Mouse (Mus musculus) right cerebral cortex, postnatal 25 days (tissue): Measurements from ENCODE around the gene Cryga.

Experiments used
- DNase-seq: peaks from one replicate; pipeline ENCODE4 v3.0.0; 2022

Cryga gene

DNA sequence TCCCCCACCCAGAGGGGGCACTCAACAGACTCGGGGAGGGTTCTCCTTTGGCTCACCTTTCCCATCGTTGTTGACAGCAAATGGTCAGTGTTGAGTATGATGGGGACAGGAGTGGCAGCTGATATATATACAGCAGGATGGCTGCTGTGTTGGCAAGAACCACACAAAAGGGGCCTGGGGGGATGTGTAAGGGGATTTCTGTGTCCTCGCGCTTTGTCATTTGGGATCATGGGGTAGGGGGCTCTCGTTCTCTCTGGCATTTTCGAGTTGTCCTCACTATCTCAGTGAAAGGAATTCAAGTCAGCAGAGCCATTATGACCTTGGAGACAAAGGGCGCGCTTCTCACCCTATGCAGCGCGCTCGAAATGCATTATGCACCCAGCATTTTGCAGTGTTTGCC, at the start of gene Cryga:
TSS of gene Cryga (minus strand) at position 101 of the 400 bp plus-strand sequence.
- no peak for DNase-seq

GRCm38 (mm10) chr1:65147971-65148370, 44.8 kb upstream of the Cryga start:
- no peak for DNase-seq

- no peak for DNase-seq
Measured at GRCm38 (mm10) chr1:65147326-65147725, 44.2 kb upstream of the Cryga start.

GRCm38 (mm10) chr1:65146601-65147000, 43.4 kb upstream of the Cryga start:
- no peak for DNase-seq

DNA sequence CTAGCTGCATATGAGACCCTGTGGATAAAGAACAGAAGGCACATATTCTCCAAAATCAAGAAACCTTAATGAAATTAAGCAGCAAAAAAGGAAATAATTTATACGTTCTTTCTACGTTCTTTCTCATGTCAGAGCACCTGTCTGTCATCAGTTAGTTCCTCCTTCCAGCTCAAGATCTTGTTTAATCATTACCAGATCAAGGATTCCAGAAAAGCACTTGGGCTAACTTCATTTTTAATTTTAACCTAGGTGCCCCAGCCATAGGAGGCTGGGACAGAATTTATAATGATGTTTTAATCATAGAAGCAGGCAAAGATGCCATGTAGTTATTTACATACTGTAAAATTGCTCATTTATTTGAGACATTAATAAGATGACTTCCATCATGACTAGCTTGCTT, 41.6 kb upstream of the Cryga start:
- no peak for DNase-seq

DNA sequence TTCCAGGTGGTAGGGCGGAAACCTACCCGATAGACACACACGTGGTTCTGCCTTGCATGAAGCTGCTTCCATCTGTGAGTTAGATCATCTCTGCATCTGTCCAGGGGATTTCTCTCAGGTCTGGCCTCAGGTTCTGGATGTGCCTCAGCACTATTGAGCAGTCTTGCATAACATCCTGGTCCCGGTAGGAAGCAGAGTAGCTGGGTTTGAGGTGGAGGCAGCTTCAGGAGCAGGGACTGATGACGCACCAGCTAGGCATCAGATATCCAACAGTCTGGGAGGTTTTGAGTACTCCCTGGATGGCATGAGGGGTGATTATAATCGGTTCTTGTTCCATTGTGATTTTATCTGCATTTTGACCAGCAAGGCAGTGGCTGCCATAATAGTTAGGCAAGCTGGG, 34.4 kb upstream of the Cryga start:
- no peak for DNase-seq

GRCm38 (mm10) chr1:65132833-65133232, 29.7 kb upstream of the Cryga start:
- DNase-seq = no peak

DNA sequence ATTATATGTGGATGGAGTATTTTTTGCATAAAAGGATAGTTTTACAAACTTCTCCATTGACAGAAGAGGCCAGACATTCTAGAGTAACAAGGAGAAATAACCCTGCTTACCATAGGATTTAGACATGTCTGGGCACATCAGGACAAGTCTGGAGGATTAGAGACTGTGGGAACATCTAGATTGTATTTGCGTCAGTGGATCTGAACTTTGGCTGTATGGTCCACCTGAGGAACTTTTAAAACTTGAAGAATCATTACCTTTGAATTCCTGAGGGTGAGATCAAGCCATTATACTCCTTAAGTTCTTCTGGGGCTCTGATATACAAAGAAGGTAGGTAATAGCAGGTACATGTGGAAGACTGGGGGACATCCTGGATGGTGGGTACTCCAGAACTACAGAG, 28.5 kb upstream of the Cryga start:
- no peak for DNase-seq

DNA sequence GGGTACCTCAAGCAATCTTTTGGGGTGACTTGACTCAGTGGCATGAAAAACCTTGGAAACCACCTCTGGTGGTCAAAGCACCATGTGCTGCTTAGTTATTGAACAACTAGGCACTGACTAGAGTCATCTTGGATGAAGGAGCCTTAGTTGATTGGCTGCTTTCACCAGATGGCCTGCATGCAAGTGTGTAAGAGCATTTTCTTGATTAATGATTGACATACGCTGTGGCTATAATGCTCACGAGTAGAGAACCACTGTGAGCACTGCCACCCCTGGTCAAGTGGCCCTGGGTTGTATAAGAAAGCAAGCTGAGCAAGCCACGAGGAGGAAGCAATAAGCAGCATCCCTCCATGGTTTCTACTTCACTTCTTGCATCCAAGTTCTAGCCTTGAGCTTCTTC, 27.1 kb upstream of the Cryga start:
- no peak for DNase-seq

DNA sequence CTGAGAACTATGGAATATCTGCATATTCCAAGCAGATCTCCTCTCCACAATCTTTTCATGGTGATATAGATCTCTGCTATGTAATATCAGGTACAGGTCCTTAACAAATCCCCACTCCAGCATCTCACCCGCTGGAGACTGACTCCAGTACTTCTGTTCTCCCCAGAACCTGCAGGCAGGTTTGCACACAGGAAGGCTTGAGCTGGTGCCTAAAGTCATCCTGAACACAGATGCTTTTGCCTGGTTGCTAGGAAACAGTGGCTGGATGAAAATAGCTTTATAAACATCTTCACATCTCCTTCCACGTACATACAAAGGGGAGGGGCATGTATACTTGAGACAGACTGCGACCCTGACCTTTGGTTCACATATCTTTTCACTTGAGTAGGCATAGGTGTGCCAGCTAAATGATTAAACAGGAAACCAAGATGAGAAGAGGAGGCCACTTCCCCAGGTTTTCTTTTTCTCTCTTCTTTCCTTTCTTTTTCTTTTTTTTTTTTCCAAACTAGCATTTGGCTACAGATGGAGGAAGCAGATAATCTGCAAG, 26.5 kb upstream of the Cryga start:
- no peak for DNase-seq

DNA sequence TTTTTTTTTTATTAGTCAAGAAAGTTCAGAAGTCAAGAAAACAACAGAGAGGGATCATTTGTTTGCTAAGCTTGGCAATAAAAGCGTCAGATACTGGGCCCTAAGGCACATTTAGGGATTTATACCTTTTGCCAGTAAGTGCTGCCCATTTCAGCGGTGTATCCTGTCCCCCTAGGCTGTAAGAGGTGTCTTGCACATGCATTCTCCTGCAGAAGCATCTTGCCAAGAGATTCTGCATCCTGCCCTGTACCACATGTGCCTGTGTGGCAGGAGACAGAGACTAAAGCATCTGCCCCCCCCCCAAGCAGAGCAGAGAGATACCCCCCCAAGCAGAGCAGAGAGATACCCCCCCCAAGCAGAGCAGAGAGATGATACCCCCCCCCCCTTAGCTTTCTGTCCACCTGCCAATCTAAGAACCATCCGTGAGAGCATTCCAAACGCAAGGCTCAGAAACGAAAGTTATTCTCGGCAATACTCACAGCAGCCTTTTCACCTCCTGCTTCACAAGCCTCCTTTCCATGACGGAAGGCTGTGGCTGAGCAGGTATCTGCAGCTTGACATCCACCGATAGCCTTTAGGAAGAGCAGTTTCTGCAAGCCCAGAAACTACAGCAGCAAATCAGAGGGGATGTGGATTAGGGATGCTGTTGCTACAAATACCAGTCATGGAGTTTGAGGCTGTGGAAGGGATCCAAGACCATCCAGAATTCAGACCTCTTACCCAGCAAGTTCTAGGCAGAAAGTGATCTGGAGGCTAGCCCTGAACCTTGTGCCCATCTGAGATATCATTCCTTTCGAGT, 19.6 kb upstream of the Cryga start, which contains the start of gene D630023F18Rik:
TSS of gene D630023F18Rik (minus strand) at position 641 of the 799 bp plus-strand sequence.
- DNase-seq = peak; percentile 30

DNA sequence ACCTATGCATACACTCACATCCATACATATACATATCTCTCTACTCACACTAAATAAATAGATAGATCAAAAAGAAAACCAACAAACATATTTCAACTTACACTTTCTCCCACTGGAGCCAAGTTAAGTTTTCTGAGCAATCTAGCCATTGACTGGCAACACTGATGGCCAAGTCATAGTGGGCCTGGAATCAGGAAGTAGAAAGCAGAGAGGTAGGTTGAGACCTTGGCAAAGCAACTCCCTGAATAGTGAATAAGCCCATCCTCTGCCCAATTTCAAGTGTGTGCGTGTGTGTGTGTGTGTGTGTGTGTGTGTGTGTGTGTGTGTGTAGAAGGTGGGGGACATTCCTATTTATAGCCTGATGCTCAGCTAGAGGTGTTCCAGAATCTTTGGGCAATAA, 16.3 kb upstream of the Cryga start, which contains the start of gene Gm28845:
TSS of gene Gm28845 (minus strand) at position 121 of the 400 bp plus-strand sequence.
- no peak for DNase-seq

- no peak for DNase-seq
Measured at GRCm38 (mm10) chr1:65118150-65118913, 15.2 kb upstream of the Cryga start.

- DNase-seq = no peak
Measured at GRCm38 (mm10) chr1:65113536-65114172, 10.5 kb upstream of the Cryga start.

DNA sequence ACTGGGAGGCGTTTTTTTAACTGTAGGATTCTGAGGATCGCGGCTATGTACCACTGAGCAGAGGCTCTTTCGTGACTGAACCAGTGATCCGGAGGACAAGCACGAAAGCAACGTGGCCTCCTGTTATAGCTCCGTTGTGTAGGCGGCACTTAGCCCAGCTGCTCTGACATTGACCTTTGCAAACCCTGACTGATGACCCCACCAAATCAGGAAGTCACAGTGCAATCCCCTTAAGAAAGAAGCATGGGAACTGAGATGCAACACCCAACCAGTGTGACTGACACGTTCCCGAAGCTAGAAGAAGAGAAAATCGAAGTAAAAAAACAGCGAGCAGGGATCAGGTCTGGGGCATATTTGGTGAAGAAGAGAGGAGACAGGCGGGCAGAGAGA, 9.6 kb upstream of the Cryga start:
- no peak for DNase-seq

DNA sequence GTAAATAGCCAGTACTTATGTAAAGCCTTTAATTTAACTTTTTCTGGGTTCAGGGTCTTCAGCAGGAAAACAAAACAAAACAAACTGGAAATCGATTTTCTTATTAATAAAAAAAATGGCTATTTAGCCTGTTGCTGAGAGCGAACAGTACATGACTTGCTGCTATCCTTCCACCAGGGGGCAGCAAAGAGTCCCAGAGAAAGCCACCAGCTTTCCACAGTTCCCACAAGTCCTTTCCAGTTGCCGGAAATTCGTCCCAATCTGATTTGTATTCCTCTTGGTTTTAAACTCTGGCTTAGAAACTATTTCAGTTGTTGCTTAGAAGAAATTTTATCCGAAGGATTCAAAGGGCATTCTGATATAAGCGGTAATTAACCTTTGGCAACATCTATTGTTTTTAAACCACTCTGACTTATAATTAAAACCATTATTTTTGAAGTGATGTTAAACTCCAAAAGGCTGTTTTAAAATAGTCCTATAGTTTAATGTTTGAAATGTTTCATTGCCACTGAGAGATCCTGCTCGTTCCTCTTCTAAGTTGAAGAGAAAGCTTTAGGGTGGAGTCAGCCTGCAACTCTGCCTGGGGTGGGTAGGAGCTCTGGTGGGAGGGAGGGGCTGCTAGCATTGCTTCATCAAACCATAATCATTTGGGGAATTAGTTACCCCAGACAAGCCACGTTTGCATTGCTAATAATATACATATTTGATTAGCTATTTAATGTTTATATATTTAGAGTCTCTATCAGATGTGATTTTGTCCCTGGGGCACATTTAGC, 9.0 kb upstream of the Cryga start:
- peak; percentile 34 for DNase-seq

DNA sequence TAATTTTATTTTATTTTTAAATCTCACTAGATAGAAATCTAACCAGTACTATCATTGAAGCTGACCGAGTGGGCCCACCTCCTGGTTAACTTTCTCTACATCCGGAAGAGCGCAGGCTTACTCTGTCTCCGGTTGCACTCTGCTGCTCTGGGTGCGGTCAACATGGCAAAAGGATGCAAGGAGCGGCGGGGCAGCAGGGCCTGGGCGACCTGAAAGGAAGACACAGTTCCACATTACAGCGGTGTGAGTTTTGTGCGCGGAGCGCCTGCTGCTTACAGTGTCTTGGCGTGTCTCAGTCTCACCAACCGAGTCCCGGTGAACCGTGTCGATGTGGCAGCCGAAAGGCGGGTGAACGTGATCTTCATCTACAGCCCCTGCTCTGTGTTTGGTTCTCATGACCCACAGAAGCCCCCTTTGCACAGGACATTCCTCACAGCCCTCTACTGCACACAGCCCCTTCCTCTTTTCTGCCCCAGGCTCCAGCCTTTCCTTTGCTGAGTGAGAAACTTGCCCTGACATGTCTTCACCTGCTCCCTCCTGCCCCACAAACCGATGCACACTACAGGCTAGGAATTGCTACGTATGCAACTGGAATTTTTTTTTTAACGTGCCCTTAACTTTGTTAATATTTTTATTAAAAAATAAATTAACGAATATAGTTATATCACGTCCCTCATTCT, 6.7 kb upstream of the Cryga start:
- DNase-seq = no peak

- no peak for DNase-seq
Measured at GRCm38 (mm10) chr1:65109196-65109595, 6.0 kb upstream of the Cryga start.

DNA sequence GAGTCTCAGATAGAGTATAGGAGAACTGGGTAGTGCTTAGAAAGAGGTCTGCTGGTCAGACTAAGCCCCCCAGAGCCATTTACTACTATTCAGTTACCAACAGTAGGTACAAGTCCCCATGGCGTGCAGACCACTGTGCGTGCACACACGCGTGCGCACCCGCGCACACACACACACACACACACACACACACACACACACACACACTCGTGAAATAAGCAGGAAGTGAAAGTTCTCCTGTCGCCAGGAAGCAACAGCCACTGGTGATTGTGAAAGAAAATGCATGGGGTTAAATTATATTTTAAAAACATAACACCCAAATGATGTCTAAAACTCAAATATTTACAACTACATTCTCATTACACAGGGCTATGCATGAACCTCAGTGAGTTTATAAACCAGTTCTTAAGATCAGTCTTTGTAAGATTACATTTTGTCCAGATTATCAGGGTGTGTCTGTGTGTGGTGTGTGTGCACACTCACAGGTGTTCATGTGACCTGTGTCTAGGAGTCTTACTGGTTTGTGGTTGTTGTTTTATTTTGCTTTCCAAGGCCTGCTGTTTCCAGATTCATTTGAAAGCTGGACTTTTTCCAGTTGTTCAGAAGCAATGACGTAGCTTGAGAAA, 4.6 kb upstream of the Cryga start:
- DNase-seq = no peak

DNA sequence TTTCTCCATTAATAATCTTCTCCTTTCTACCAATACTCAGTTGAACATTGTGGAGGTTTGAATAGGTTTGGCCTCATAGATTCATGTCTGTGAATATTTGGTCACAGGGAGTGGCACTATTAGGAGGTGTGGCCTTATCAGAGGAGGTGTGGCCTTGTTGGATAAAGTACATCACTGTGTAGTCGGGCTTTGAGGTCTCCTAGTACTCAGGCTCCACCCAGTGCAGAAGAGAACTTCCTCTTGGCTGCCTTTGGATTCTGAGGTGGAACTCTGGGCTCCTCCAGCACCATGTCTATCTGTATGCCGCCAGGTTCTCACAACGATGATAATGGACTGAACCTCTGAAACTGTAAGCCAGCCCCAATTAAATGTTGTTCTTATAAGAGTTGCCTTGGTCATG, 6.2 kb downstream of the Cryga start:
- DNase-seq = no peak

GRCm38 (mm10) chr1:65091566-65091965, 11.6 kb downstream of the Cryga start:
- no peak for DNase-seq
